Mouse (Mus musculus): ENCODE data around the gene Olfr69.
"Not testable (repeated sequence)": the region's sequence is repeated elsewhere in the genome, so short reads cannot be mapped to it uniquely, and the experiment has no call there.

The Olfr69 gene

GRCm38 (mm10) chr7:103771494-103771893 lies at the start of gene Olfr69:
TSS of gene Olfr69 (minus strand) at chr7:103771594.
- no peak for DNase-seq (ENCODE audit: low spot score)

DNA sequence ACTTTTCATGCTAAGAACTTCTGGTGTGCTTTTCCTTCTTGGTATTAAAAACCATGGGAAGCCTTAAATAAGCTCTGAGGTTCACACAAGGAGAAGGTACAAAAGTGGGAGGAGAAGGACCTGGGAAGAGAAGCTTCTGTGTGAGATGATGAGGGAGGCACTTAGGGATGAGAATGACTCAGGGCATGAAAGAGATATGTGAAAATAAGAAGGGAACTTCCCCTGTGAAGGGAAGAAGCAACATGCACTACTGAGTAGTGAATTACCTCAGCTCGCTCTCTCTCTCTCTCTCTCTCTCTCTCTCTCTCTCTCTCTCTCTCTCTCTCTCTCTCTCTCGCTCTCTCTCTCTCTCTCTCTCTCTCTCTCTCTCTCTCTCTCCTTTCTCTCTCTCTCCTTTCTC lies 43.7 kb upstream of the Olfr69 start:
- not testable (repeated sequence) for DNase-seq (ENCODE audit: low spot score)

- no peak for DNase-seq (ENCODE audit: low spot score)
Observed at GRCm38 (mm10) chr7:103813766-103814165, 42.4 kb upstream of the Olfr69 start, which contains the start of gene Hbb-bt. TSS of gene Hbb-bt (minus strand) at chr7:103813996.

GRCm38 (mm10) chr7:103813152-103813551 lies 41.8 kb upstream of the Olfr69 start:
- not testable (repeated sequence) for DNase-seq (ENCODE audit: low spot score)

GRCm38 (mm10) chr7:103812174-103812573 lies 40.8 kb upstream of the Olfr69 start:
- no peak for DNase-seq (ENCODE audit: low spot score)

GRCm38 (mm10) chr7:103811223-103811845 lies 39.9 kb upstream of the Olfr69 start:
- DNase-seq (ENCODE audit: low spot score) = no peak

DNA sequence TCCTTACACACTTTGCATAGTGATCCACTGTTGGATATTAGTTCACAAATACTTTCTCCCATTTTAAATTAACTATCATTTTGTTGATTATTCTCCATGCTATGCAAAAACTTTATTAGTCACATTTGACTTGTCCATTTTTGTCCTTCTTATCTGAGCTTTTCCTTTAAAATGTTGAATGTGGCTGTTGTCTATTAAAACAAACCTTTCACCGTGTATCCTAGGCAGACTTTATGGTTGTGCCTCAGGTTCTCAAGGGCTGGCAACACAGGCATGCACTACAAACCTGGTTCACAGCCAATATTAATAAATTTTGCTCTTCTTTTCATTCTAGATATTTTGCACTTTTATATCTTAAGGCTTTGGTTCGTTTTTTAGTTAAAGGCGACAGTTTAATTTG lies 39.4 kb upstream of the Olfr69 start:
- DNase-seq (ENCODE audit: low spot score) = no peak

GRCm38 (mm10) chr7:103810296-103810695 lies 38.9 kb upstream of the Olfr69 start:
- DNase-seq (ENCODE audit: low spot score) = no peak

GRCm38 (mm10) chr7:103809801-103810155 lies 38.4 kb upstream of the Olfr69 start:
- DNase-seq (ENCODE audit: low spot score) = no peak

DNA sequence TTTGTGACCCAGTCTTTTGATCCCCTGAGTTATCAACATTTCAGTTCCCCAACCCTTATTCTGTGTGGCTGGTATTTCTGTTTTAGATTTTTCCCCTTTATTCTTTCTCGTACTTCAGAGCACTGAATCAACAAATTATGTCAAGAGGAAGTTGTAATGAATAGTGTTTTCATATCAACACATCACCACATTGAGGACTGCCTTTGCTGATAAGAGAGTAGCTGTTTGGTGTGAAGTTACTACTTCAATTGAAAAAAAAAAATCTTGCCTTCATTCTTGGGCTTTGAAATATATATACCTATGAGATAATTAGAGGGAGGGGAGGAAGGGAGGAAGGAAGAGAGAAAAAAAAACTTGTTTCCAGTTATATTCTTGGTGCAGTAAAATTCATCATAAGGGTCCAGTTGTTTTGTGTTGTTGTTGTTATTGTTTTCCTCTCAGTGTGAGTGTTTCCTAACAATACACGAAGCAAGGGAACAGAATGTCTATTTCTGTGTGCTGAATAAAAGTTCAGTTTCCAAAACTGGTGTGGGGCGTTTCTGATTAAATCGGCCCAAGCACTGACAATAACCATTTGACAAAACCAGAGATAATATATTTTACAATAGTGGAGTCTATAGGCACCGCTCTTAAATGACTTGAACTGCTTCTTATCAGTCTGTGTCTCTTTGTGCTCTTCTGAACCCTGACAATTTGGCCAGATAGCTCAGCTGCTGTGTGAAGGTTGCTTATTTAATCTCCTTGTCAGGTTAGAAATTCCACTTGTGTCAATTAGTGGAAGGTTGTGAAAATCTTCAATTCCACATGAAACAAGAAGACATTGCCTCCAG lies 37.8 kb upstream of the Olfr69 start:
- no peak for DNase-seq (ENCODE audit: low spot score)

- DNase-seq (ENCODE audit: low spot score) = not testable (repeated sequence)
Observed at GRCm38 (mm10) chr7:103808120-103808519, 36.7 kb upstream of the Olfr69 start.

DNA sequence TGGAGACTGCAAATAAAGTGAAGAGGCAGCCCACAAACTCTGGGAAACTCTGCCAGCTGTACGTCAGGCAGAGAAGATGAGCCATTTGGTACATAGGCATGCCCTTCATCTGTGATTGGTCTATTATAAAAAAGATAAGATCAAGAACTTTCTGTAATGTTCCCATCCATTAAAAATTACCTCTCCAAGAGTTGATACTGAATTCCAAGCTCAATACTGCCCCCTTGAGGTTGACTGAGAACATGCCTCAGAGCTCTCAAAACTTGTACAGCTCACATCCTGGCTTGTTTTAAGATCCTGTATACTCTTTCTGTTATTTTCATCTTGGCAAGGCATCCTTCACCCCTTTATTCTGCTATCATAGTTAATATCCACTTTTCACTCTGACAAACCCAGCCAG lies 35.5 kb upstream of the Olfr69 start:
- no peak for DNase-seq (ENCODE audit: low spot score)

- DNase-seq (ENCODE audit: low spot score) = no peak
Observed at GRCm38 (mm10) chr7:103792669-103793388, 21.4 kb upstream of the Olfr69 start.

DNA sequence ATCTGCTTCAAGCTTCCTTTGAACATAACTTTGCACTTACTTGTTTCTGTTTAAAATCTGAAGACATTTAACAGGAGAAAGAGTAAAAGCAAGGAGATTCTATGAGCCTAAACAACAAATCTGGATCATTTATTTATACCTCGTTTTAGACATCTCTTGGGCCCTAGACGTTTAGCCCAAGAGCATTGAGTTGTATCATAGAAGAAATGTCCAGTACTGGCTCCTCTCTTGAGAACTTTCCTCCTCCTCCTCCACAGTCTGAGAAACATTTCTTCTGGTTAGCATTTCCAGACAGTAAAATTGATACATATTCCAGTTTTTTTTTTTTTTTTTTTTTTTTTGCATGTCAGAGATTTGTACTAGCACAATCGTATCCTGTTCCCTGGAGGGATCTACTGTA lies 20.3 kb upstream of the Olfr69 start, which contains the start of gene Olfr67:
Gene Olfr67 (minus strand): TSS at position 101 of the 400 bp plus-strand sequence.
- DNase-seq (ENCODE audit: low spot score) = no peak

DNA sequence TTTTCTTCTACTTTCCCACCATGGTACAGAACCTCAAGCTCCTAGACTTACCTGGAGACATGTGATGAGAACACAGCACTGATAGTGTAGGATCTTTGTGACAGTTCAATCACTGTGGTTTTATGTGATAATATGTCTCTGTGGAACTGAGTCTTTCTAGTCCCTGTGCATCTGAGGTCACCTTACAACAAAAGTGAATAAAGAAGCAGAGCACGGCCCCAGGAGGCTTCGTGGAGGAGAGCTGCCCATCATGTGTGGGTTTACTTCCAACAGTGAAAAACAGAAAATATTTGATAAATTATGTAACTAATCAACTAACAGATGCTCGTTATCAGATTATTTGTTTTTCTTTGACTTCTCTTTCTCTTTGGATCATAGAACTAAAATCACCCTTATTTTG lies 8.2 kb upstream of the Olfr69 start, which contains the start of gene Olfr68:
Gene Olfr68 (minus strand): TSS at position 101 of the 400 bp plus-strand sequence.
- DNase-seq (ENCODE audit: low spot score) = no peak

DNA sequence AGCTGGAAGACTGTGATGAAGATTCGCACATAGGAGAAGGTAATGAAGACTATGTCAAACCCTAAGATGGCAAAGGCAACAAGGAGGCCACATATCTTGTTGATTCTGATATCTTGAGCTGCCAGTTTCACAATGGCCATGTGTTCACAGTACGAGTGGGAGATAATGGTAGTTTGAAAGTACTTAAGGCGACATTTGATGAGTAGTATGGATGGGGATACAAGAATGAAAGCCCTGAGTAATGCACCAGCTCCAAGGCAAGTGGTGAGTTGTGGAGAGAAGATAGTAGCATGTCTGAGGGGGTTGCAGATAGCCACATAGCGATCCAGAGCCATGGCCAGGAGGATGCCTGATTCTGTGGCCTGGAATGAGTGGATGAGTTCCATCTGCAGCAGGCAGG lies 6.3 kb upstream of the Olfr69 start:
- DNase-seq (ENCODE audit: low spot score) = not testable (repeated sequence)

GRCm38 (mm10) chr7:103767687-103768086 lies 3.7 kb downstream of the Olfr69 start:
- DNase-seq (ENCODE audit: low spot score) = not testable (repeated sequence)

- not testable (repeated sequence) for DNase-seq (ENCODE audit: low spot score)
Observed at GRCm38 (mm10) chr7:103762212-103762611, 9.2 kb downstream of the Olfr69 start.

DNA sequence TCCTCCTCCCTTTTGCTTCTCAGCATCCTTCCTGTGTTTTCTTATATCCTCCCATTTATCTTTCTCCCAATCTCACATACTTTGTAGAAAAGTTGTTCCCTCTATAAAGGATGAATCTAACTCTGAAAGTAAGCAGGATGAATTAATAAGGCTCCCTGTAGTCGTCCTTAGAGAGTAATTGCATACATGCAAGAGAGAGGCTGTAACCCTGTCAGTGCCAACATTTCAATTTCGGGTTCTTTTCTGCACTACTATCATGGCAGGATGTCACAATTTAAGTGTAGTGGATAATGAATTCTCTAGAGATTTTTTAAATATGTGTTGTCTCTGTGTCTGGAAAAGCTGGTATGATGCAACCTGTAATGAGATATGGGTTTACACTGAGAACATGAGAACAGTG lies 14.2 kb downstream of the Olfr69 start, which contains the start of gene Olfr630:
Gene Olfr630 (minus strand): TSS at position 101 of the 400 bp plus-strand sequence.
- no peak for DNase-seq (ENCODE audit: low spot score)

- no peak for DNase-seq (ENCODE audit: low spot score)
Observed at GRCm38 (mm10) chr7:103744843-103745242, 26.6 kb downstream of the Olfr69 start, which contains the start of gene Olfr629. TSS of gene Olfr629 (minus strand) at chr7:103744943.

GRCm38 (mm10) chr7:103730074-103730473 lies 41.3 kb downstream of the Olfr69 start, which contains the start of gene Olfr628:
TSS of gene Olfr628 (plus strand) at chr7:103730374.
- DNase-seq (ENCODE audit: low spot score) = no peak

DNA sequence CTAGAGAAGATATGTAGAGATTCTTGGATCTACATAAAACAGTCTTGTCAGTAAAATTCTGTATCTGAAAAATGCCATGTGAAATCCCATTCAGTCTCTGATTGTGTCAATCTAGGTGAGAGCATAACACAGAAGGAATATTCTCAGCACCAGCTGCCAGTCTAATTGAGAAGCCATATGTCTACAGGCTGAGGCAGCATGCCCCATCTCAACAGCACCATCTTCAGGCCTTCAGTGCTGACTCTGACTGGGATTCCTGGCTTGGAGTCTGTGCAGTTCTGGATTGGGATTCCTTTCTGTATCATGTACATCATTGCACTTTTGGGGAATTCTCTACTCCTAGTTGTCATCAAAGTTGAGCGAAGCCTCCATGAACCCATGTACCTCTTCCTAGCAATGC lies 55.0 kb downstream of the Olfr69 start:
- DNase-seq (ENCODE audit: low spot score) = not testable (repeated sequence)
